Mouse (Mus musculus): ENCODE measurements around the gene Gpd1l. TPM values are rescaled to one million over a fixed set of nuclear protein-coding genes. Genes with fewer than 3 reads are reported as not detected.

Gene Gpd1l
- polyA plus RNA-seq, 1 experiment from 2014 or later = 13.3 TPM

- ATAC-seq (replicated peaks; ENCODE audit: insufficient number of reproducible peaks, low FRiP score, low TSS enrichment) = no peak
- WGBS (ENCODE audit: insufficient replicate concordance) = 66% methylated on average over 4 of the region's 4 CpGs
- H3K4me3 ChIP-seq (ENCODE audit: low read depth, low read length) = no peak overlapping the region
Measured at GRCm38 (mm10) chr9:114960043-114960789, 26.4 kb upstream of the Gpd1l start.

GRCm38 (mm10) chr9:114956945-114957344, 23.2 kb upstream of the Gpd1l start:
- H3K27ac ChIP-seq (ENCODE audit: low read depth, low read length) = no peak overlapping the region
- peak; percentile 42; the same call in 1 of the 2 replicates for ATAC-seq (replicated peaks; ENCODE audit: insufficient number of reproducible peaks, low FRiP score, low TSS enrichment)
- H3K4me2 ChIP-seq = no peak overlapping the region
- no peaks in the 10 kb centered on the region for H3K9me3 ChIP-seq (replicated peaks; ENCODE audit: control insufficient read depth, low read length)
- no peaks in the 10 kb centered on the region for H3K36me3 ChIP-seq (ENCODE audit: control insufficient read depth, insufficient read depth, low read length)
- no peak overlapping the region for H3K9ac ChIP-seq (ENCODE audit: low read depth, low read length)
- no peaks in the 10 kb centered on the region for H3K4me1 ChIP-seq (ENCODE audit: control insufficient read depth, insufficient read depth, low read length)
- WGBS (ENCODE audit: insufficient replicate concordance) = 41% methylated on average over 5 of the region's 5 CpGs
- H3K27me3 ChIP-seq (ENCODE audit: control insufficient read depth, insufficient read depth, low read length) = no peaks in the 10 kb centered on the region
- H3K4me3 ChIP-seq (ENCODE audit: low read depth, low read length) = no peak overlapping the region

More at GRCm38 (mm10) chr9:114960043-114960789, 26.4 kb upstream of the Gpd1l start:
- H3K36me3 ChIP-seq (ENCODE audit: control insufficient read depth, insufficient read depth, low read length) = no peaks in the 10 kb centered on the region
- no peak overlapping the region for H3K4me2 ChIP-seq
- H3K27me3 ChIP-seq (ENCODE audit: control insufficient read depth, insufficient read depth, low read length) = no peaks in the 10 kb centered on the region
- H3K4me1 ChIP-seq (ENCODE audit: control insufficient read depth, insufficient read depth, low read length) = no peaks in the 10 kb centered on the region
- no peak overlapping the region for H3K9ac ChIP-seq (ENCODE audit: low read depth, low read length)
- no peak overlapping the region for H3K27ac ChIP-seq (ENCODE audit: low read depth, low read length)
- no peaks in the 10 kb centered on the region for H3K9me3 ChIP-seq (replicated peaks; ENCODE audit: control insufficient read depth, low read length)

GRCm38 (mm10) chr9:114955340-114955739, 21.6 kb upstream of the Gpd1l start:
- H3K9me3 ChIP-seq (replicated peaks; ENCODE audit: control insufficient read depth, low read length) = no peaks in the 10 kb centered on the region
- H3K27me3 ChIP-seq (ENCODE audit: control insufficient read depth, insufficient read depth, low read length) = no peaks in the 10 kb centered on the region
- no peak for ATAC-seq (replicated peaks; ENCODE audit: insufficient number of reproducible peaks, low FRiP score, low TSS enrichment)
- no peak overlapping the region for H3K27ac ChIP-seq (ENCODE audit: low read depth, low read length)
- no peak overlapping the region for H3K4me2 ChIP-seq
- no peaks in the 10 kb centered on the region for H3K4me1 ChIP-seq (ENCODE audit: control insufficient read depth, insufficient read depth, low read length)
- H3K4me3 ChIP-seq (ENCODE audit: low read depth, low read length) = no peak overlapping the region
- no peaks in the 10 kb centered on the region for H3K36me3 ChIP-seq (ENCODE audit: control insufficient read depth, insufficient read depth, low read length)
- WGBS (ENCODE audit: insufficient replicate concordance) = 93% methylated on average over 11 of the region's 11 CpGs
- no peak overlapping the region for H3K9ac ChIP-seq (ENCODE audit: low read depth, low read length)

GRCm38 (mm10) chr9:114952866-114953265, 19.1 kb upstream of the Gpd1l start:
- Histone ChIP-seq H3K4me1 (ENCODE audit: control insufficient read depth, insufficient read depth, low read length) (no peaks in the 10 kb centered on the region), H3K9me3 (replicated peaks; ENCODE audit: control insufficient read depth, low read length) (no peaks in the 10 kb centered on the region), H3K4me3 (ENCODE audit: low read depth, low read length) (no peak overlapping the region), H3K36me3 (ENCODE audit: control insufficient read depth, insufficient read depth, low read length) (no peaks in the 10 kb centered on the region), H3K4me2 (no peak overlapping the region), H3K27me3 (ENCODE audit: control insufficient read depth, insufficient read depth, low read length) (no peaks in the 10 kb centered on the region), H3K27ac (ENCODE audit: low read depth, low read length) (no peak overlapping the region), H3K9ac (ENCODE audit: low read depth, low read length) (no peak overlapping the region)
- WGBS (ENCODE audit: insufficient replicate concordance) = 14% methylated on average over 1 of the region's 1 CpGs
- no peak for ATAC-seq (replicated peaks; ENCODE audit: insufficient number of reproducible peaks, low FRiP score, low TSS enrichment)

GRCm38 (mm10) chr9:114948395-114948794, 14.6 kb upstream of the Gpd1l start:
- Histone ChIP-seq H3K4me2 (no peak overlapping the region), H3K4me1 (ENCODE audit: control insufficient read depth, insufficient read depth, low read length) (no peaks in the 10 kb centered on the region), H3K4me3 (ENCODE audit: low read depth, low read length) (no peak overlapping the region), H3K9me3 (replicated peaks; ENCODE audit: control insufficient read depth, low read length) (no peaks in the 10 kb centered on the region), H3K27me3 (ENCODE audit: control insufficient read depth, insufficient read depth, low read length) (no peaks in the 10 kb centered on the region), H3K27ac (ENCODE audit: low read depth, low read length) (peak overlapping the region; percentile 55), H3K9ac (ENCODE audit: low read depth, low read length) (no peak overlapping the region), H3K36me3 (ENCODE audit: control insufficient read depth, insufficient read depth, low read length) (no peaks in the 10 kb centered on the region)
- 48% methylated on average over 5 of the region's 5 CpGs for WGBS (ENCODE audit: insufficient replicate concordance)
- ATAC-seq (replicated peaks; ENCODE audit: insufficient number of reproducible peaks, low FRiP score, low TSS enrichment) = peak; percentile 79

- H3K27ac ChIP-seq (ENCODE audit: low read depth, low read length) = no peak overlapping the region
- H3K4me2 ChIP-seq = no peak overlapping the region
- ATAC-seq (replicated peaks; ENCODE audit: insufficient number of reproducible peaks, low FRiP score, low TSS enrichment) = no peak
- no peak overlapping the region for H3K4me3 ChIP-seq (ENCODE audit: low read depth, low read length)
- H3K9me3 ChIP-seq (replicated peaks; ENCODE audit: control insufficient read depth, low read length) = no peaks in the 10 kb centered on the region
- no peaks in the 10 kb centered on the region for H3K36me3 ChIP-seq (ENCODE audit: control insufficient read depth, insufficient read depth, low read length)
- H3K4me1 ChIP-seq (ENCODE audit: control insufficient read depth, insufficient read depth, low read length) = no peaks in the 10 kb centered on the region
- WGBS (ENCODE audit: insufficient replicate concordance) = 79% methylated on average over 6 of the region's 6 CpGs
- no peak overlapping the region for H3K9ac ChIP-seq (ENCODE audit: low read depth, low read length)
- H3K27me3 ChIP-seq (ENCODE audit: control insufficient read depth, insufficient read depth, low read length) = no peaks in the 10 kb centered on the region
Measured at GRCm38 (mm10) chr9:114945576-114945975, 11.8 kb upstream of the Gpd1l start.

- 77% methylated on average over 3 of the region's 3 CpGs for WGBS (ENCODE audit: insufficient replicate concordance)
- Histone ChIP-seq H3K4me1 (ENCODE audit: control insufficient read depth, insufficient read depth, low read length) (no peaks in the 10 kb centered on the region), H3K4me3 (ENCODE audit: low read depth, low read length) (no peak overlapping the region), H3K9me3 (replicated peaks; ENCODE audit: control insufficient read depth, low read length) (no peaks in the 10 kb centered on the region), H3K27ac (ENCODE audit: low read depth, low read length) (no peak overlapping the region), H3K9ac (ENCODE audit: low read depth, low read length) (no peak overlapping the region), H3K27me3 (ENCODE audit: control insufficient read depth, insufficient read depth, low read length) (no peaks in the 10 kb centered on the region), H3K4me2 (no peak overlapping the region), H3K36me3 (ENCODE audit: control insufficient read depth, insufficient read depth, low read length) (no peaks in the 10 kb centered on the region)
- no peak for ATAC-seq (replicated peaks; ENCODE audit: insufficient number of reproducible peaks, low FRiP score, low TSS enrichment)
Measured at GRCm38 (mm10) chr9:114944642-114945041, 10.9 kb upstream of the Gpd1l start.

GRCm38 (mm10) chr9:114936687-114937086, 2.9 kb upstream of the Gpd1l start:
- H3K9ac ChIP-seq (ENCODE audit: low read depth, low read length) = no peak overlapping the region
- H3K4me1 ChIP-seq (ENCODE audit: control insufficient read depth, insufficient read depth, low read length) = peaks cover 4% of the 10 kb centered on the region; the same call in 1 of the 2 replicates
- H3K27me3 ChIP-seq (ENCODE audit: control insufficient read depth, insufficient read depth, low read length) = no peaks in the 10 kb centered on the region
- 69% methylated on average over 2 of the region's 2 CpGs for WGBS (ENCODE audit: insufficient replicate concordance)
- ATAC-seq (replicated peaks; ENCODE audit: insufficient number of reproducible peaks, low FRiP score, low TSS enrichment) = no peak
- H3K9me3 ChIP-seq (replicated peaks; ENCODE audit: control insufficient read depth, low read length) = no peaks in the 10 kb centered on the region
- H3K27ac ChIP-seq (ENCODE audit: low read depth, low read length) = no peak overlapping the region
- no peaks in the 10 kb centered on the region for H3K36me3 ChIP-seq (ENCODE audit: control insufficient read depth, insufficient read depth, low read length)
- no peak overlapping the region for H3K4me3 ChIP-seq (ENCODE audit: low read depth, low read length)
- H3K4me2 ChIP-seq = no peak overlapping the region

- H3K9ac ChIP-seq (ENCODE audit: low read depth, low read length) = no peak overlapping the region
- no peak overlapping the region for H3K4me3 ChIP-seq (ENCODE audit: low read depth, low read length)
- H3K27ac ChIP-seq (ENCODE audit: low read depth, low read length) = no peak overlapping the region
- WGBS (ENCODE audit: insufficient replicate concordance) = 81% methylated on average over 4 of the region's 4 CpGs
- H3K9me3 ChIP-seq (replicated peaks; ENCODE audit: control insufficient read depth, low read length) = no peaks in the 10 kb centered on the region
- no peaks in the 10 kb centered on the region for H3K36me3 ChIP-seq (ENCODE audit: control insufficient read depth, insufficient read depth, low read length)
- peaks cover 4% of the 10 kb centered on the region; the same call in 1 of the 2 replicates for H3K4me1 ChIP-seq (ENCODE audit: control insufficient read depth, insufficient read depth, low read length)
- no peaks in the 10 kb centered on the region for H3K27me3 ChIP-seq (ENCODE audit: control insufficient read depth, insufficient read depth, low read length)
- no peak for ATAC-seq (replicated peaks; ENCODE audit: insufficient number of reproducible peaks, low FRiP score, low TSS enrichment)
- H3K4me2 ChIP-seq = no peak overlapping the region
Measured at GRCm38 (mm10) chr9:114935321-114935720, 1.5 kb upstream of the Gpd1l start.

Measured in heart, embryonic 11.5 days (tissue).